Mouse (Mus musculus): ENCODE measurements around the gene Olfr215. TPM values are rescaled to one million over a fixed set of nuclear protein-coding genes. Genes with fewer than 3 reads are reported as not detected.
"Not testable (repeated sequence)": the region's sequence is repeated elsewhere in the genome, so short reads cannot be mapped to it uniquely, and the experiment has no call there.

Olfr215 gene
- total RNA-seq (2021), result not detected
- long read RNA-seq, experiment 1, result 0 reads
- long read RNA-seq, experiment 2, result 0 reads

DNA sequence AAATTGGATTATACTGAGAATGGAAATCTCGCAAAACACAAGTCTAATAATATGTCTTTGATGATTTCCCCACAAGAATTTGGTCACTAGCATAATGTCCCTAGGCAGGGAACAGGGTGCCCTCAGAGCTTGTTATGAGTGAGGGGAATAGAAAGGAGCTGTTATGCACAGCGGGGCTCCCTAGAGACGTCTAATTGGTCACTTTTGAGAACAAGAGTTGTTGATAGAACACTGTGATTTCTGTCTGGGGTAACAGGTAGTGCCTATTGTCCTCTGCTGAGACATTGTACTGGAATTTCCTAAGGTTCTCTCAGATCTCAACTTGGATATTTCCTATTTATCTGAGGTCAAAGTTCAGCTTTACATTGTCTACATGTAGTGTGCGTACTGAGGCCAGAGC is at the start of gene Olfr215:
Gene Olfr215 (minus strand): TSS at position 101 of the 400 bp plus-strand sequence.
- no peak for DNase-seq

DNA sequence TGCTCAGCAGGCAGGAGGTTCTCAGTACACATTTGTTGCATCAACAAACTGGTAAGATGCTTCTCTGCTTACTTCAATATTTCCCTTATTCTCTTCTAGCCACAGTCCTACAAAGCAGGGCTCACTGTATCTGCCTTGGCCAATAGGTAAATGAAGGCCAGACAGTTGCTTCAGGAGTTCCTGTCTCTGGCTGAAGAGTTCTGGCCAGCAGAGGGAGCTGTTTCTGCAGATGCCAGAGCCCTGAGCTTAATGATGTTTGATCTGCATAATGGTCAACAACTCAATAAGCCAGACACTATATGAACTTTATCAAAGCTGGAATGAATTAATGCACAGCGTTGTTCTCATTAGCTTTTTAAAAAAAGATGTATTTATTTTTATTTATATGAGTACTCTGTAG is 48.1 kb upstream of the Olfr215 start:
- DNase-seq, result peak; percentile 84

DNA sequence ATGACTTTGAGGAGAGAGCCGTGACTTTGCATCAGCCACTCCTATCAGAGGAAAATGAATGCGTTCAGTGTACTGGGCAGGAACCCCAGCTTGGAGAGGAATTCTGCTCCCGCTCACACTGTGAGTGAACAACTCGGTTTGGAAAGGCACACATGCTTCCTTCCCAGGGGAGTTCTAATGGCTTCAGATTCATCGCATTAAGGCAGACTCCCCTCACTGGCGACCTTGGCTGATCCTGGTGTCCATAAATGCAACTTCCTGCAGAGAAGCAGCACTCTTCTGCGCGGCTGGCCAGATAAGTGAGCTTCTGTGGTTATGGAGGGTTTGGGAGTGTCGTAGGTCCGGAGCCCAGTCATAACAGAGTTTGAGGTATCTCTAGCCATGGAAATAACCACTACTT is 45.8 kb upstream of the Olfr215 start:
- DNase-seq, result no peak

DNA sequence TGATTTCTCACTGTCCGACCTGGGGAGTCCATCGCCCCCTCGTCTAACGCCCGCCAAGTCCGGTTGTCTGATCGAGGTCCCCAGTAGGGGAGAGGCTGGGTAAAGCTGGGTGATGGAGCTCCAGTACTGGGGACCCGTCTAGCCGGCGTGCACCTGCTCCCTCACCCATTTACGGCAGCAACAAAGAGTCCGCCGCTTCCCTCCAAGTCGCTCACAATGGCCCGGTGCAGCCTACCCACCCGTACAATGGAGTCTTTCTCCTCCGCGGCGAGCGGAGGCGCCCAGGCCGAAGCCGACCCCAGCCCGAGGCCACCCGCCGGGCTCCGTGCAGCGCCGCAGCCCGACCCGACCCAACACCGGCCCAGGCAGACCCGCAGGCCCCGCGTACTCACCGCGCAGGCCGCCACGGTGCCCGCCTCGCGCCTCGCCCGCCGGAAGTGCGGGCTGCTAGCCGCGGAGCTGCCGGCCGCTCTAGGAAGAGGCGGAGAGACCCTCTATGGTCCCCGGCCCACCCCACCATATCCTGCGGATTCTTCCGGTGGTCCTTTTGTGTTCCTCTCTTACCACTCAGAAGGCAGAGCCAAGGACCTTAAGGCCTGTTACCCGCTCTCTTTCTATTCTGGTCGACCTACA is 44.7 kb upstream of the Olfr215 start, which contains the start of gene Zfp422:
Gene Zfp422 (minus strand): TSS at position 461 of the 633 bp plus-strand sequence.
- DNase-seq, result peak; percentile 64

DNA sequence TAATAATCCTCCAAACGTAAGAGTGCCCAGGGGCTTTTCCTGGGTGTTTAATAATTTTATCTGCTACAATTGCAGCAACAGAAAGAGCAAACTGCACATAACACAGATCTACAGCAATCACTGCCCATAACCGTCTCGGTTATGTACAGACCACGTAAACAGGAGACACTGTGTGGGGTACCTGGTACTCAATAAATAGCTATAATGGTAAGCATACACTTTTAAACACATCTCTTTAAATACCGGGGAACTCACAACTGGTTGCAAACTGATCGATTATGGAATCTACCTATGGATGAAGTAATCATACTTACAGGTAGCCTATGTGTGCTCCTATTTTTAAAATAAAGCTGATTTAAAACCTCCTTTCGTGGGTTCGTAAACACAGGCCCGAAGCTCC is 44.1 kb upstream of the Olfr215 start:
- DNase-seq, result no peak

DNA sequence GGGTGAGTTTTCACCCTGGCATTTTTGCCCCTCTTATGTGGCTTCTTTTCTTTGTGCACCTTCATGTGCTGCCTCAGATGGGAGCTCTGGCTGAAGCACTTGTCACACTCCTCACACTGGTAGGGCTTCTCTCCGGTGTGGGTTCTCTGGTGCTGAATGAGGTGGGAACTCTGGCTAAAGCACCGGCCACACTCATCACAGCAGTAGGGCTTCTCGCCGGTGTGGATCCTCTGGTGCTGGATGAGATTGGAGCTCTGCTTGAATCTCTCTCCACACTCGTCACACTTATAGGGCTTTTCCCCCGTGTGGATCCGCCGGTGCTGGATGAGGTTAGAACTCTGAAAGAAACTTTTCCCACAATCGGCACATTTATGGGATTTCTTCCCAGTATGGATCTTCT is 42.4 kb upstream of the Olfr215 start:
- not testable (repeated sequence) for DNase-seq

DNA sequence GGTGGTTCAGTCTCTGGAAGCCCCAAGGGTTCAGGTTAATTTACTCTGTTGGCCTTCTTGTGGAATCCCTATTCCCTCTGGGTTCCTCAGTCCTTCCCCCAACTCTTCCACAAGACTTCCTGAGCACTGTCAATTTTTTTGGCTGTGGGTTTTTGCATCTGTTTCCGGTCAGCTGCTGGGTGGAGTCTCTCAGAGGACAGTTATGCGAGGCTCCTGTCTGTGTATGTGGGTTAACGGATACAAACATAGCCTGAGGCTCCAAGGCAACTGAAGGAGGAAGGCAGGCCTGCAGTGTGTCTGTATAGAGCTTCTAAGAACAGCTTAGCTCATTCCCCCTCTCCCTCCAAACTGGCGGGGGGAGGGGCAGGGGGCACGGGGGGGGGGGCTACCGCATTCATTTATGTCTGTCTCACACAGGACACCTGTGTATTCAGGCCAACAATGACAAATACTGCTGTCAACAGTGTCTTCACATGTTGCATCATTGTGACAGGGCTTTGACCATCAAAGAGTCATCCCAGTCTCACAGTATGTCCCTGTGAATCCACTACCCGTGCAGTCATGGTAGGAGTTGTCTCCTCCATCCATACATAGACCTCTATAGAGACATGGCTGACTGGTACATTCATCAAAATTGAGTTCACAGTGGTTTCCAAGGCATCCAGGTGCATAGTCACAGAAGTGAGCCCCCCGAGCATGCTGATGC is 37.5 kb upstream of the Olfr215 start:
- no peak for DNase-seq

DNA sequence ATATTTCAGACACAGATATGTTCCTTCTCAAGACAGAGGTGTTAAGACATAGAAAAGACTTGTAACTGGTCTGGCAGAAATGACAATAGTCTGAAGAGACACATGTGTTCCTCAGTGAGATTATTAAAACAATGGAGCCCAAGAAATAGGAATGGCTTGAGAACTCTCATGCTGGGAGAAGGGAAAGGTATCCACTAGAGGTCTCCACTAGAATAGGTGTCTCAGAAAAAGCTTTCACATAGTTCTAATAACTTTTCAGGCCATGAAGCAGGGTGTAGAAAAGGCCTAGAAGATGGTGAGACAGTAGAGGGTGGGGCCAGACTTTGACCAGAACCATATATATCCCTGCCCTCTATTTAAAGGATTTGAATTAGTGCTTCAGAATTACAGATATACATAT is 34.1 kb upstream of the Olfr215 start:
- DNase-seq, result no peak

DNA sequence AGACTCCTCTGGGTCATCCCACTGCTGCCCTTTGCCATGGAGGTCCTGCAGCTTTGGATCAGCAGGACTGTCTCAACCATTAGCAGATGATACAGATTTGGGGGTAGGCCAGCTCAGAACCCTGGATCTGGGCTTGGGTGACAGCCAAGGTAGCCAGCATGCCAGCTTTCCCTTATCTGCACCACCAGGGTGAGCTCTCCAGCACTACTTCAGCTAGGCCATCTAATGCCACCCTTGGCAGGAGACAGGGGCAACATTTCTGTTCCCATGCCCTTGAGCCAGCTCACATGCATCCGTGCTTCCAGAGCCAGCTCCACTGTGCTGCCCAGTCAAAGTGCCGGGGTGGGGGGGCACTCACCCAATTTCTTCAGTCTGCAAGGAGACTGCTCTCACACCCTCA is 31.7 kb upstream of the Olfr215 start:
- no peak for DNase-seq

DNA sequence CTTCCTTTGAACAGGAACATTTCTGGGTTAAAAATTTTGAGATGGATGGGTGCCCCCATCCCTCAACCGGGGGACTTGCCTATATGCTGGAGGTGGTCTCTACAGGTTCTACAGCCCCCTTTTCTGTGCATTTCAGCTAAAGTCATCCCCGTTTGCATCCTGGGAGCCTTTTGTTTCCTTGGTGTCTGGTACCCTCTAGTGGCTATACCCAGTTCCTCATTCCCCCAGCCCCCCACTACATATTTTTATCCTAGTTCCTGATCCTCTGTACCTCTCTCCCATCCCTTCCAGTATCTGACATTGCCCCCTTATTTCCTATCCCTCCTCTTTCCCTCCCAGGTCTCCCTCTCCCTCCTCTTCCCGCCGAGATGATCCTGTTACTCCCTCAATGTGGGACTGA is 23.2 kb upstream of the Olfr215 start:
- DNase-seq, result no peak

DNA sequence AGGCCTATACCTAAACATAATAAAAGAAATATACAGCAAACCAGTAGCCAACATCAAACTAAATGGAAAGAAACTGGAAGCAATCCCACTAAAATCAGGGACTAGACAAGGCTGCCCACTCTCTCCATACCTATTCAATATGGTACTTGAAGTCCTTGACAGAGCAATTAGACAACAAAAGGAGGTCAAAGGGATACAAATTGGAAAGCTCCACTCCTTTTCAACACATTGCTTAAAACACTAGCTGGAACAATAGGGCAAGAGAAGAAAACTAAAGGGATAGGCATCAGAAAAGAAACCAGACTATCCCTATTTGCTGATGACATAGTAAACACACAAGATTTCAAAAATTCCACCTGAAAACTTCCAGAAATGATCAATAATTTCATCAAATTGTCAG is 17.0 kb upstream of the Olfr215 start:
- not testable (repeated sequence) for DNase-seq

DNA sequence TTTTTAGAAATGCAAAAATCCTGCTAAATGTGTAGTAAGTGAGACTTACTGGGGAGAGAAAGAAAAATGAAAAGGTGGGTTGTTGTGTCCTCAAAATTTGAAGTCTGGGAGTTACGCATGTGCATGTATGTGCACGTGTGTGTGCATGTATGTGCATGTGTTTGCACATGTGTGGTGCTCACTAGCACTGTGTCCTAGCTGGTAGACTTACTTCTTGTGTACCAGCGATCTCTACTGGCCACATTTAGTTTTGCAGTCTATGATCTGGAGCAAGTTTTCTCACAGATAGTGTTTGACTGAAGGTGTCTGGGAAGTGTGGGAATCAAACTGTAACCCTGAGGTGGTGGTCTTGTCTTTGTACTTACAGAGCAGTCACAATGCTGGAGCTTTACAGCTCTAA is 14.2 kb downstream of the Olfr215 start:
- no peak for DNase-seq

DNA sequence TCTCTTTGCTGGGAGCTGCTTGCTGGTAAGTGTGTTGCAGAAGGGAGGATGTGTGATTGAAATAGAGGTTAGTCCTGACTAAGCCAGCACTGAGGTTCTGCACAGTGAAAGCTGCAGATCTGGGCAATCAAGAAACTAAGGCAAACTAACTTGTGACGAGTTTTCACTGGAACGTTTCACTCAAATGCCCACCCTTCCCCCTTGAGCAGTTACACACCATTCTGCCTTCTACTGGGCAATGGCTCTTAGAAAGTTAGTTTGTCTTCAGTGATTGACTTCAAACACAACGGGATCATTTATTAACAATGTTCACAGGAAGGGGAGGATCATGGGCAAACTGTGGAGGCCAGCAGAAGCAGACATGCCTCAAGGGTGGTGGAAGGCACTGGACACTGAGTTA is 29.0 kb downstream of the Olfr215 start:
- no peak for DNase-seq

DNA sequence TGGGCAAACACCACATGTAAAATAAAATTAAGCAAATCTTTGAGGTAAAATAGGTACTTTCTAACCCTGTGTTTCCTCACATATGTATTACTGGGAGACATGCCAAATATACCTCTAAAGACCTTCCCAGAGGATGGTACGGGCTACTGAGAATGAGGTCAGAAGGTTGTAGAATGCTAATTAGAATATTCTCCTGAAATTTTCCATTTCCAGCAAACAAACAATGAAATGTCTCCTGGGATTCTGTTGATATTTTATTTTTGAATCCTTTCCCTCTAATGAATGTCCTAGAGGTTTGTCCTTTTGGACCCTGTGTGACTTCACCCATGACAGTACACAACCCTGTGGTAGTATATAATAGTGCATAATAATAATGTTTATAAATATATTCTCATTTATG is 30.1 kb downstream of the Olfr215 start, which contains the start of gene Olfr214:
Gene Olfr214 (plus strand): TSS at position 301 of the 400 bp plus-strand sequence.
- no peak for DNase-seq

DNA sequence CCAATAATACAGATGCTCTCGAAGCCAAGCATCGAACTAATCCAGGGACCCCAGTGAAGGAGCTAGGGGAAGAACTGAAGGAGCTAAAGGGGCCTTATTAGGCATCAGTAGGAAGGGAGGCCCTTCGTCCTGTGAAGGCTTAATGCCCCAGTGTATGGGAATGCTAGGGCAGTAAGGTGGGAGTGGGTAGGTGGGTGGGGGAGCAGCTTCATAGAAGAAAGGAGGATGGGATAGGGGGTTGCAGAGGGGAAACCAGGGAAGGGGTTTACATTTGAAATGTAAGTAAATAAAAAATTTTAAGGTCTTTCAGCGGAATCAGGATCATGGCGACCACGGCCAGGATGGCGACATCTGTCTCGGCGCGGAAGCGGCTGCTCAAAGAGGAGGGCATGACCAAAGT is 33.2 kb downstream of the Olfr215 start, which contains the start of gene Gm5580:
Gene Gm5580 (plus strand): TSS at position 301 of the 400 bp plus-strand sequence.
- not testable (repeated sequence) for DNase-seq

DNA sequence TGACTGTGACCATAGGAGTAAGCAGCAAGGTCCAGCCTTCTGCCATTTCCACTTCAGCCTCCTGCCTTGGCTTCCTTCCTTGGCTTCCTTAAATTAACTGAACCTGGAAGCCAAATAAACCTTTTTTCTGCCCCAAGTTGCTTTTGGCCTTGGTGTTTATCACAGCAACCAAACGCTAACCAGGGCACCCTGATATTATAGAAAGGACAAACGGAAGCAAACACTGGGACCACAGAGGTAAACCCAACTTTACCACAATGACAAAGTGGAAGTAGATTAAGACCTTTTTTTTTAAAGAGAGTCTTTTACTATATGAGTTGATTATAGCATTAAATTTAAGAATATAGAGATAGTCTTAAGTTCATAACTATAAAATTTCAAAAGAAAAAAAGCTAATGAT is 41.5 kb downstream of the Olfr215 start:
- DNase-seq, result no peak

DNA sequence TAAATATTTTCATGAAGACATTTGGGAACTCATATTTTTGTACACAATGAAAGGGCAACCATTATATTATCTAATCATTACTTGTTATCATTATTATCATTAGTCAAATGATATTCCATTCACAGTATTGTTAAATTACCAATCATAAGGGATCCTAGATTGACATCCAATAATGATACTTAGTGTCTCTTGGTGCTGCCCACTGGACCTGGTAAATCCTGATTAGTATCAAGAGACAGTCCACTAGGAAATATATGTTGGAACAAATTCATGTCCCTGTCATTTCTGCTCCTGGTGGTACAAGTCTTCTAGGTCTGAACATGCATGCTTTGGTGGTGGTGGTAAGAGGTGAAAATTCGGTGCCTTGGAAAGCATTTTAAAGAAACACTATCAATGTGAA is 45.8 kb downstream of the Olfr215 start, which contains the start of gene Olfr213:
Gene Olfr213 (plus strand): TSS at position 301 of the 400 bp plus-strand sequence.
- no peak for DNase-seq

Other genes with a start within 250 kb of the Olfr215 start
- 10 to 100 TPM; 27.4 to 31.3 TPM for gene March8, start 246.2 kb downstream of the Olfr215 start, total RNA-seq (2021)
- 1 to 10 TPM; 1.9 to 2.7 TPM for gene Alox5, start 123.0 kb downstream of the Olfr215 start, total RNA-seq (2021)
- not detected for gene Olfr211, start 95.1 kb downstream of the Olfr215 start, total RNA-seq (2021)
- gene Olfr212, start 77.7 kb downstream of the Olfr215 start, total RNA-seq (2021), result not detected
- not detected for gene Olfr213, start 45.7 kb downstream of the Olfr215 start, total RNA-seq (2021)
- gene Gm5580, start 33.1 kb downstream of the Olfr215 start, total RNA-seq (2021), result 1 to 10 TPM; 1.5 to 1.7 TPM
- gene Olfr214, start 30.0 kb downstream of the Olfr215 start, total RNA-seq (2021), result not detected
- gene Zfp422, start 44.8 kb upstream of the Olfr215 start, total RNA-seq (2021), result 10 to 100 TPM; 19.5 to 19.8 TPM
- 10 to 100 TPM in 1 of 2 experiments, 1 to 10 TPM in 1; 6.2 to 28.1 TPM for gene Depp1, start 66.4 kb upstream of the Olfr215 start, total RNA-seq (2021)
- gene Rassf4, start 89.8 kb upstream of the Olfr215 start, total RNA-seq (2021), result 10 to 100 TPM in 1 of 2 experiments, 1 to 10 TPM in 1; 8.0 to 10.5 TPM
- gene Tmem72, start 132.7 kb upstream of the Olfr215 start, total RNA-seq (2021), result under 1 TPM; 0.16 to 0.23 TPM

All from gastrocnemius, postnatal 10 days (tissue).